Mouse (Mus musculus): Measurements from ENCODE around the gene Ppih.

- TF ChIP-seq CTCF (IDR thresholded peaks at IDR 0.05; ENCODE audit: low read depth, low read length) (no peak), TAL1 (conservative IDR thresholded peaks at IDR 0.05; ENCODE audit: low read depth, low read length) (no peak), GATA1 (IDR thresholded peaks at IDR 0.05; ENCODE audit: borderline replicate concordance, low read length) (no peak), GATA2 (IDR thresholded peaks at IDR 0.05; ENCODE audit: borderline replicate concordance, low read depth, low read length) (no peak), POLR2AphosphoS5 (IDR thresholded peaks at IDR 0.05; ENCODE audit: insufficient replicate concordance, low read depth, low read length) (no peak)
Measured at GRCm38 (mm10) chr4:119366758-119367526, 46.6 kb upstream of the Ppih start.

Data from G1E (cell line).